Mouse (Mus musculus) limb, embryonic 12.5 days (tissue): ENCODE data around the gene Mettl24. TPM values are rescaled to one million over a fixed set of nuclear protein-coding genes. Genes with fewer than 3 reads are reported as not detected.
A peak's percentile ranks its signal among the peaks of the same experiment; 100 is the strongest.

Source experiments
- ATAC-seq: fragments of 200-750 bp; cut with Nextera tagmentation; 2 replicates; pipeline ENCODE4 v1.8.0; 2017; ENCODE audit warnings: low read depth, moderate TSS enrichment; ENCODE audit not compliant: insufficient number of reproducible peaks, insufficient read depth, low FRiP score, low TSS enrichment
- H3K27ac ChIP-seq: fragments of 300-500 bp; sonication (generic); 2 replicates; pipeline ENCODE4 v1.5.1; 2016; ENCODE audit warnings: mild to moderate bottlenecking, moderate library complexity
- H3K27me3 ChIP-seq: fragments of 300-500 bp; sonication (generic); 2 replicates; pipeline ENCODE4 v1.6.1; 2016; ENCODE audit warnings: mild to moderate bottlenecking, moderate library complexity
- H3K36me3 ChIP-seq: fragments of 300-500 bp; sonication (generic); 2 replicates; pipeline ENCODE4 v1.6.1; 2016; ENCODE audit warnings: mild to moderate bottlenecking, moderate library complexity
- H3K4me1 ChIP-seq: fragments of 300-500 bp; sonication (generic); replicated peaks from 2 replicates; pipeline ENCODE4 v1.6.1; 2016
- H3K4me2 ChIP-seq: fragments of 300-500 bp; sonication (generic); 2 replicates; pipeline ENCODE4 v1.6.1; 2016; ENCODE audit warnings: mild to moderate bottlenecking, moderate library complexity
- H3K4me3 ChIP-seq: fragments of 300-500 bp; sonication (generic); replicated peaks from 2 replicates; pipeline ENCODE4 v1.5.1; 2016; ENCODE audit warnings: mild to moderate bottlenecking
- H3K9ac ChIP-seq: fragments of 300-500 bp; sonication (generic); replicated peaks from 2 replicates; pipeline ENCODE4 v1.6.1; 2016; ENCODE audit warnings: mild to moderate bottlenecking, moderate library complexity
- H3K9me3 ChIP-seq: fragments of 300-500 bp; sonication (generic); 2 replicates; pipeline ENCODE4 v1.6.1; 2016; ENCODE audit warnings: mild to moderate bottlenecking, moderate library complexity
- WGBS: fragments of 180-500 bp; shearing (Covaris S2); methylation state at CpG from one replicate; pipeline ENCODE4 v1.1.7; 2016; 5-methylcytosine and 5-hydroxymethylcytosine counted together
- polyA plus RNA-seq: library from polyadenylated mRNA; unstranded; fragments of >200 nt; fragmentation: Nextera tagmentation; extraction: Ambion mirVana; gene quantifications from 2 replicates; pipeline ENCODE4 v1.2.1, GENCODE M21; 2016

Gene Mettl24
- polyA plus RNA-seq, 1 experiment from 2014 or later: 1.5 TPM

- 69% methylated on average over 4 of the region's 4 CpGs for WGBS
- Histone ChIP-seq H3K4me2 (no peak overlapping the region), H3K36me3 (no peaks in the 10 kb centered on the region), H3K4me1 (no peaks in the 10 kb centered on the region), H3K9me3 (no peaks in the 10 kb centered on the region), H3K9ac (no peak overlapping the region), H3K4me3 (no peak overlapping the region), H3K27ac (no peak overlapping the region), H3K27me3 (no peaks in the 10 kb centered on the region)
- ATAC-seq: no peak
Observed at GRCm38 (mm10) chr10:40813627-40814026, 130.5 kb downstream of the Mettl24 start.

- no peak overlapping the region for H3K27ac ChIP-seq
- WGBS: 47% methylated on average over 6 of the region's 6 CpGs
- no peaks in the 10 kb centered on the region for H3K27me3 ChIP-seq
- H3K4me2 ChIP-seq: no peak overlapping the region
- H3K9ac ChIP-seq: no peak overlapping the region
- H3K36me3 ChIP-seq: no peaks in the 10 kb centered on the region
- H3K4me1 ChIP-seq: no peaks in the 10 kb centered on the region
- no peak for ATAC-seq
- no peaks in the 10 kb centered on the region for H3K9me3 ChIP-seq
- H3K4me3 ChIP-seq: no peak overlapping the region
Observed at GRCm38 (mm10) chr10:40816471-40816870, 133.4 kb downstream of the Mettl24 start.

GRCm38 (mm10) chr10:40825952-40826351 is 142.9 kb downstream of the Mettl24 start:
- no peak overlapping the region for H3K9ac ChIP-seq
- H3K36me3 ChIP-seq: peaks cover 15% of the 10 kb centered on the region
- no peaks in the 10 kb centered on the region for H3K4me1 ChIP-seq
- H3K27me3 ChIP-seq: no peaks in the 10 kb centered on the region
- no peak overlapping the region for H3K27ac ChIP-seq
- H3K4me3 ChIP-seq: no peak overlapping the region
- no peak for ATAC-seq
- WGBS: 67% methylated on average over 6 of the region's 6 CpGs
- no peak overlapping the region for H3K4me2 ChIP-seq
- H3K9me3 ChIP-seq: no peaks in the 10 kb centered on the region

GRCm38 (mm10) chr10:40827706-40828105 is 144.6 kb downstream of the Mettl24 start:
- Histone ChIP-seq H3K4me1 (no peaks in the 10 kb centered on the region), H3K4me2 (no peak overlapping the region), H3K9me3 (no peaks in the 10 kb centered on the region), H3K27me3 (no peaks in the 10 kb centered on the region), H3K36me3 (peaks cover 28% of the 10 kb centered on the region), H3K4me3 (no peak overlapping the region), H3K27ac (no peak overlapping the region), H3K9ac (no peak overlapping the region)
- no peak for ATAC-seq
- WGBS: 84% methylated on average over 4 of the region's 4 CpGs

- WGBS: 94% methylated on average over 3 of the region's 3 CpGs
- no peaks in the 10 kb centered on the region for H3K9me3 ChIP-seq
- no peak for ATAC-seq
- H3K4me2 ChIP-seq: no peak overlapping the region
- no peak overlapping the region for H3K4me3 ChIP-seq
- H3K4me1 ChIP-seq: no peaks in the 10 kb centered on the region
- peaks cover 52% of the 10 kb centered on the region for H3K36me3 ChIP-seq
- H3K27ac ChIP-seq: no peak overlapping the region
- no peak overlapping the region for H3K9ac ChIP-seq
- H3K27me3 ChIP-seq: no peaks in the 10 kb centered on the region
Observed at GRCm38 (mm10) chr10:40830312-40830711, 147.2 kb downstream of the Mettl24 start.

GRCm38 (mm10) chr10:40831267-40831666 is 148.2 kb downstream of the Mettl24 start:
- peaks cover 61% of the 10 kb centered on the region for H3K36me3 ChIP-seq
- ATAC-seq: no peak
- 88% methylated on average over 7 of the region's 7 CpGs for WGBS

GRCm38 (mm10) chr10:40840086-40840485 is 157.0 kb downstream of the Mettl24 start:
- 92% methylated on average over 5 of the region's 5 CpGs for WGBS
- peaks cover 61% of the 10 kb centered on the region for H3K36me3 ChIP-seq
- H3K4me2 ChIP-seq: no peak overlapping the region
- no peak overlapping the region for H3K4me3 ChIP-seq
- H3K27ac ChIP-seq: no peak overlapping the region
- peaks cover 22% of the 10 kb centered on the region for H3K4me1 ChIP-seq
- H3K27me3 ChIP-seq: no peaks in the 10 kb centered on the region
- no peak for ATAC-seq
- H3K9ac ChIP-seq: no peak overlapping the region
- H3K9me3 ChIP-seq: no peaks in the 10 kb centered on the region

More at GRCm38 (mm10) chr10:40831267-40831666, 148.2 kb downstream of the Mettl24 start:
- no peak overlapping the region for H3K9ac ChIP-seq
- H3K4me1 ChIP-seq: no peaks in the 10 kb centered on the region
- no peak overlapping the region for H3K27ac ChIP-seq
- H3K9me3 ChIP-seq: no peaks in the 10 kb centered on the region
- no peak overlapping the region for H3K4me3 ChIP-seq
- no peak overlapping the region for H3K4me2 ChIP-seq
- no peaks in the 10 kb centered on the region for H3K27me3 ChIP-seq

- Histone ChIP-seq H3K27me3 (no peaks in the 10 kb centered on the region), H3K9ac (no peak overlapping the region), H3K4me2 (peak overlapping the region; percentile 35; the same call in 1 of the 2 replicates), H3K27ac (peak overlapping the region; percentile 36), H3K9me3 (no peaks in the 10 kb centered on the region), H3K36me3 (peaks cover 61% of the 10 kb centered on the region), H3K4me1 (peaks cover 26% of the 10 kb centered on the region), H3K4me3 (no peak overlapping the region)
- 60% methylated on average over 5 of the region's 5 CpGs for WGBS
- ATAC-seq: no peak
Observed at GRCm38 (mm10) chr10:40843841-40844240, 160.8 kb downstream of the Mettl24 start.

- 31% methylated on average over 10 of the region's 10 CpGs for WGBS
- H3K27me3 ChIP-seq: no peaks in the 10 kb centered on the region
- H3K9ac ChIP-seq: no peak overlapping the region
- peaks cover 26% of the 10 kb centered on the region for H3K4me1 ChIP-seq
- no peaks in the 10 kb centered on the region for H3K9me3 ChIP-seq
- peak overlapping the region; percentile 35 for H3K4me2 ChIP-seq
- H3K27ac ChIP-seq: peak overlapping the region; percentile 36
- no peak overlapping the region; the same call in 1 of the 2 replicates for H3K4me3 ChIP-seq
- peak; percentile 76; the same call in 1 of the 2 replicates for ATAC-seq
- H3K36me3 ChIP-seq: peaks cover 66% of the 10 kb centered on the region
Observed at GRCm38 (mm10) chr10:40844546-40844945, 161.5 kb downstream of the Mettl24 start.

- H3K4me2 ChIP-seq: no peak overlapping the region
- H3K4me3 ChIP-seq: no peak overlapping the region
- no peak for ATAC-seq
- 80% methylated on average over 6 of the region's 6 CpGs for WGBS
- H3K27me3 ChIP-seq: no peaks in the 10 kb centered on the region
- no peaks in the 10 kb centered on the region for H3K9me3 ChIP-seq
- peaks cover 66% of the 10 kb centered on the region for H3K36me3 ChIP-seq
- H3K27ac ChIP-seq: peak overlapping the region; percentile 66; the same call in 1 of the 2 replicates
- H3K4me1 ChIP-seq: peaks cover 26% of the 10 kb centered on the region
- no peak overlapping the region for H3K9ac ChIP-seq
Observed at GRCm38 (mm10) chr10:40845626-40846025, 162.5 kb downstream of the Mettl24 start.

- ATAC-seq: no peak
- WGBS: 95% methylated on average over 10 of the region's 10 CpGs
- H3K36me3 ChIP-seq: peaks cover 57% of the 10 kb centered on the region
- no peaks in the 10 kb centered on the region for H3K9me3 ChIP-seq
- H3K9ac ChIP-seq: no peak overlapping the region
- H3K4me2 ChIP-seq: no peak overlapping the region
- H3K4me1 ChIP-seq: peaks cover 26% of the 10 kb centered on the region
- H3K27me3 ChIP-seq: no peaks in the 10 kb centered on the region
- no peak overlapping the region for H3K27ac ChIP-seq
- H3K4me3 ChIP-seq: no peak overlapping the region
Observed at GRCm38 (mm10) chr10:40847176-40847874, 164.2 kb downstream of the Mettl24 start.

- Histone ChIP-seq H3K4me1 (peaks cover under 1% of the 10 kb centered on the region), H3K9me3 (no peaks in the 10 kb centered on the region), H3K27ac (no peak overlapping the region), H3K27me3 (no peaks in the 10 kb centered on the region), H3K9ac (no peak overlapping the region), H3K4me3 (no peak overlapping the region), H3K36me3 (peaks cover 54% of the 10 kb centered on the region), H3K4me2 (no peak overlapping the region)
- no peak for ATAC-seq
- 87% methylated on average over 2 of the region's 2 CpGs for WGBS
Observed at GRCm38 (mm10) chr10:40850644-40851043, 167.6 kb downstream of the Mettl24 start.
